21 mouse cellular contexts compared by ENCODE assay signal in genomic region chr10:121418835-121419234, GRCm38 (mm10).
"Had no signal": no experiment of that assay in that cellular context is flagged by ENCODE, and none has a peak within 500 bp of the region (broad histone marks: within the 10 kb centered on the region; RNA-seq: fewer than 3 reads in every experiment).

No protein-coding gene starts in this region.

- H3K9ac ChIP-seq: limb, embryonic 13.5 days; liver, embryonic 12.5 days; liver, embryonic 15.5 days; lung, embryonic 15.5 days; midbrain, embryonic 13.5 days; neural tube, embryonic 12.5 days; neural tube, embryonic 15.5 days had no signal

- H3K36me3 ChIP-seq: midbrain, embryonic 13.5 days; neural tube, embryonic 15.5 days had no signal

- DNase-seq: kidney, adult 18-20 months; kidney, adult 9 months; kidney, postnatal 36 days; left cerebral cortex, postnatal 4 days; liver; lung, postnatal 10 days; lung, postnatal 36 days; right cerebral cortex, adult 18-20 months; right cerebral cortex, postnatal 14 days; right cerebral cortex, postnatal 4 days; thymus, adult 18-20 months; thymus, postnatal 36 days had no signal

- H3K9me3 ChIP-seq: limb, embryonic 13.5 days; liver, embryonic 12.5 days; liver, embryonic 15.5 days; lung, embryonic 15.5 days; megakaryocyte, embryonic 14.5 days; midbrain, embryonic 13.5 days; neural tube, embryonic 12.5 days; neural tube, embryonic 15.5 days had no signal

- H3K4me3 ChIP-seq: limb, embryonic 13.5 days; liver, embryonic 12.5 days; liver, embryonic 15.5 days; lung, embryonic 15.5 days; megakaryocyte, embryonic 14.5 days; midbrain, embryonic 13.5 days; neural tube, embryonic 12.5 days; neural tube, embryonic 15.5 days had no signal

- H3K4me2 ChIP-seq: limb, embryonic 13.5 days; liver, embryonic 12.5 days; liver, embryonic 15.5 days; lung, embryonic 15.5 days; midbrain, embryonic 13.5 days; neural tube, embryonic 12.5 days; neural tube, embryonic 15.5 days had no signal

- H3K27ac ChIP-seq: kidney, postnatal 0 days; limb, embryonic 13.5 days; liver, embryonic 12.5 days; liver, embryonic 15.5 days; midbrain, embryonic 13.5 days; neural tube, embryonic 12.5 days; neural tube, embryonic 15.5 days had no signal

- H3K27me3 ChIP-seq: limb, embryonic 13.5 days; liver, embryonic 12.5 days; liver, embryonic 15.5 days; lung, embryonic 15.5 days; midbrain, embryonic 13.5 days; neural tube, embryonic 12.5 days; neural tube, embryonic 15.5 days had no signal
